Mouse (Mus musculus) ovary, postnatal 10 days (tissue): ENCODE data around the gene Gpr25.

Experiments used
- DNase-seq: peaks from one replicate; pipeline ENCODE4 v3.0.0; 2022; ENCODE audit warnings: low spot score

Gene Gpr25

GRCm38 (mm10) chr1:136260635-136261238, at the start of gene Gpr25:
Gene Gpr25 (minus strand): TSS chr1:136260873.
- peak; percentile 2 for DNase-seq

GRCm38 (mm10) chr1:136309193-136309592, 48.5 kb upstream of the Gpr25 start:
- no peak for DNase-seq

- no peak for DNase-seq
These were observed 45.8 kb upstream of the Gpr25 start for GRCm38 (mm10) chr1:136306424-136306823.

GRCm38 (mm10) chr1:136293961-136294360, 33.3 kb upstream of the Gpr25 start:
- no peak for DNase-seq

- DNase-seq, result no peak
These were observed 29.1 kb upstream of the Gpr25 start for GRCm38 (mm10) chr1:136289803-136290202.

GRCm38 (mm10) chr1:136277366-136277765, 16.7 kb upstream of the Gpr25 start:
- no peak for DNase-seq

GRCm38 (mm10) chr1:136268224-136268623, 7.6 kb upstream of the Gpr25 start:
- DNase-seq, result no peak

GRCm38 (mm10) chr1:136266127-136266526, 5.5 kb upstream of the Gpr25 start:
- no peak for DNase-seq

GRCm38 (mm10) chr1:136263355-136263754, 2.7 kb upstream of the Gpr25 start:
- DNase-seq, result no peak

- DNase-seq, result peak; percentile 5
These were observed 609 bp downstream of the Gpr25 start for GRCm38 (mm10) chr1:136259893-136260634.

GRCm38 (mm10) chr1:136259543-136259892, 1.2 kb downstream of the Gpr25 start:
- DNase-seq, result no peak

- DNase-seq, result no peak
These were observed 2.2 kb downstream of the Gpr25 start for GRCm38 (mm10) chr1:136258495-136258894.

GRCm38 (mm10) chr1:136255657-136256056, 5.0 kb downstream of the Gpr25 start:
- no peak for DNase-seq

- DNase-seq, result no peak
These were observed 5.5 kb downstream of the Gpr25 start for GRCm38 (mm10) chr1:136255174-136255573.

GRCm38 (mm10) chr1:136254503-136255065, 6.1 kb downstream of the Gpr25 start:
- DNase-seq, result no peak

GRCm38 (mm10) chr1:136253472-136253871, 7.2 kb downstream of the Gpr25 start:
- no peak for DNase-seq

GRCm38 (mm10) chr1:136249662-136250061, 11.0 kb downstream of the Gpr25 start:
- no peak for DNase-seq

- no peak for DNase-seq
These were observed 13.3 kb downstream of the Gpr25 start for GRCm38 (mm10) chr1:136247393-136247792.

- no peak for DNase-seq
These were observed 16.2 kb downstream of the Gpr25 start for GRCm38 (mm10) chr1:136244469-136244868.

- no peak for DNase-seq
These were observed 18.9 kb downstream of the Gpr25 start for GRCm38 (mm10) chr1:136241801-136242200.

- DNase-seq, result no peak
These were observed 22.2 kb downstream of the Gpr25 start for GRCm38 (mm10) chr1:136238495-136238894.

GRCm38 (mm10) chr1:136234595-136235092, 26.0 kb downstream of the Gpr25 start:
- DNase-seq, result no peak

GRCm38 (mm10) chr1:136233892-136234594, 26.6 kb downstream of the Gpr25 start, which contains the start of gene Inava:
Gene Inava (minus strand): TSS chr1:136234264.
- peak; percentile 20 for DNase-seq
